Mouse (Mus musculus) hindbrain, postnatal 0 days (tissue): ENCODE data around the gene Otx2. TPM values are rescaled to one million over a fixed set of nuclear protein-coding genes. Genes with fewer than 3 reads are reported as not detected.
A peak's percentile ranks its signal among the peaks of the same experiment; 100 is the strongest.

Source experiments
- ATAC-seq: fragments of 200-750 bp; cut with Nextera tagmentation; 2 replicates; pipeline ENCODE4 v1.8.0; 2017; ENCODE audit warnings: mild to moderate bottlenecking, moderate TSS enrichment, moderate library complexity
- DNase-seq: peaks from one replicate; pipeline ENCODE4 v3.0.0-alpha.2; 2015; ENCODE audit warnings: low spot score
- H3K27ac ChIP-seq: fragments of 300-500 bp; sonication (generic); 2 replicates; pipeline ENCODE4 v1.5.1; 2014; ENCODE audit warnings: mild to moderate bottlenecking
- H3K27me3 ChIP-seq: fragments of 300-500 bp; sonication (generic); 2 replicates; pipeline ENCODE4 v1.6.1; 2014; ENCODE audit warnings: low read length, mixed read lengths; ENCODE audit not compliant: insufficient read depth
- H3K36me3 ChIP-seq: fragments of 300-500 bp; sonication (generic); 2 replicates; pipeline ENCODE4 v1.6.1; 2014; ENCODE audit warnings: low read length, mixed read lengths; ENCODE audit not compliant: insufficient read depth
- H3K4me1 ChIP-seq: fragments of 300-500 bp; sonication (generic); 2 replicates; pipeline ENCODE4 v1.6.1; 2014; ENCODE audit warnings: antibody characterized with exemption, low read length, mixed read lengths; ENCODE audit not compliant: insufficient read depth
- H3K4me2 ChIP-seq: fragments of 300-500 bp; sonication (generic); 2 replicates; pipeline ENCODE4 v1.6.1; 2014; ENCODE audit warnings: low read depth, mild to moderate bottlenecking, low read length, moderate library complexity, mixed read lengths
- H3K4me3 ChIP-seq: fragments of 300-500 bp; sonication (generic); 2 replicates; pipeline ENCODE4 v1.5.1; 2014; ENCODE audit warnings: low read length
- H3K9ac ChIP-seq: fragments of 300-500 bp; sonication (generic); replicated peaks from 2 replicates; pipeline ENCODE4 v1.6.1; 2014; ENCODE audit warnings: mild to moderate bottlenecking, low read length, moderate library complexity, mixed read lengths
- H3K9me3 ChIP-seq: fragments of 300-500 bp; sonication (generic); 2 replicates; pipeline ENCODE4 v1.6.1; 2016; ENCODE audit warnings: low read length, mixed read lengths
- CTCF ChIP-seq: IDR thresholded peaks from 2 replicates; pipeline ENCODE4 v1.5.1; 2016; ENCODE audit warnings: antibody characterized with exemption, control low read depth, low read depth
- WGBS: fragments of 180-500 bp; shearing (Covaris S2); extraction: QIAGEN DNeasy Blood & Tissue Kit; methylation state at CpG from one replicate; pipeline ENCODE4 v1.1.7; 2014; 5-methylcytosine and 5-hydroxymethylcytosine counted together
- polyA plus RNA-seq: library from polyadenylated mRNA; unstranded; fragments of >200 nt; fragmentation: Nextera tagmentation; extraction: Ambion mirVana; gene quantifications from 2 replicates; pipeline ENCODE4 v1.2.1, GENCODE M21; 2015
- total RNA-seq: library from RNA; depleted of rRNA; stranded (reverse); fragments of >200 nt; gene quantifications from 2 replicates; pipeline ENCODE4 v1.2.3, GENCODE M21; 2014; rRNA removed

Otx2 gene
- total and polyA plus RNA-seq, 2 experiments from 2014 or later = 33.2 to 48.4 TPM

DNA sequence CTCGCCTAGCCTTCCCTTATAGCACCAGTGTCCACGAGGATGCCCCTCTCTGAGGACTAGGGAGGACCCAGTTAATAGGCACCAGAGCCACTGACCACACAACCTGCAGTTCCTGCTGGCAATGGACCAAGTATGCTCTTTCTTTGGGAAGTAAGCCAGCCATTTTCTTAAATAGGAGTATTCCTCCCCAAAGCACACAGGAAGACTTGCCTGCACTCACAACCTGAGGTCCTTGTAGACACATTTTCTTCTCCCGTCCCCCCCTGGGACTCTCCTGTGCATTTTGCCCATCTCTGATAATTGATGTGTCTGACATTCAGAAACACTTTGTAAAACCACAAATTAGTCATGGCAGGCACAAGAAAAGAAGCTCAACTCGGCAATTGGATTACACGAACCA, 57.3 kb downstream of the Otx2 start:
- DNase-seq = peak; percentile 41
- 35% methylated on average over 5 of the region's 5 CpGs for WGBS
- Histone ChIP-seq H3K36me3 (no peaks in the 10 kb centered on the region), H3K4me1 (no peaks in the 10 kb centered on the region), H3K27ac (no peak overlapping the region), H3K4me3 (no peak overlapping the region), H3K4me2 (no peak overlapping the region), H3K27me3 (no peaks in the 10 kb centered on the region), H3K9ac (no peak overlapping the region), H3K9me3 (no peaks in the 10 kb centered on the region)
- no peak for ATAC-seq
- no peak for TF ChIP-seq CTCF

GRCm38 (mm10) chr14:48608641-48609310, 64.8 kb downstream of the Otx2 start:
- no peaks in the 10 kb centered on the region for H3K36me3 ChIP-seq
- H3K9ac ChIP-seq = no peak overlapping the region
- H3K4me2 ChIP-seq = peak overlapping the region; percentile 28; the same call in 1 of the 2 replicates
- no peaks in the 10 kb centered on the region for H3K27me3 ChIP-seq
- no peaks in the 10 kb centered on the region for H3K9me3 ChIP-seq
- 48% methylated on average over 15 of the region's 15 CpGs for WGBS
- H3K4me3 ChIP-seq = no peak overlapping the region
- H3K27ac ChIP-seq = no peak overlapping the region
- peak; percentile 71 for DNase-seq
- no peak for TF ChIP-seq CTCF
- no peaks in the 10 kb centered on the region for H3K4me1 ChIP-seq
- ATAC-seq = peak; percentile 93

Other genes with a start within 250 kb of the Otx2 start
- gene Tmem260, start 227.7 kb downstream of the Otx2 start, total RNA-seq = 13.1 and 16.6 TPM in 2 replicates
- 11.0 and 11.4 TPM in 2 replicates for gene Tmem260, start 227.7 kb downstream of the Otx2 start, polyA plus RNA-seq